1 mouse cellular context compared by ENCODE assay signal in genomic region chr10:25401356-25401755, GRCm38 (mm10).
TF ChIP-seq lines count a peak whose summit lies in the region.

No protein-coding gene starts in this region.

TF ChIP-seq in MEL, 35 proteins besides CTCF, POLR2A, EP300 and RAD21 (continued from another document):
- TF ChIP-seq MEF2A (IDR thresholded peaks at IDR 0.05; ENCODE audit: extremely low read depth, insufficient replicate concordance, low read depth, low read length, poor library complexity, severe bottlenecking) (no peak), MYC (IDR thresholded peaks at IDR 0.05; ENCODE audit: low read depth, low read length) (no peak), MAX (IDR thresholded peaks at IDR 0.05; ENCODE audit: low read length) (no peak), CHD2 (IDR thresholded peaks at IDR 0.05; ENCODE audit: low read length) (no peak), ZC3H11A (IDR thresholded peaks at IDR 0.05; ENCODE audit: low read depth, low read length) (no peak)
